In the genomic region with DNA sequence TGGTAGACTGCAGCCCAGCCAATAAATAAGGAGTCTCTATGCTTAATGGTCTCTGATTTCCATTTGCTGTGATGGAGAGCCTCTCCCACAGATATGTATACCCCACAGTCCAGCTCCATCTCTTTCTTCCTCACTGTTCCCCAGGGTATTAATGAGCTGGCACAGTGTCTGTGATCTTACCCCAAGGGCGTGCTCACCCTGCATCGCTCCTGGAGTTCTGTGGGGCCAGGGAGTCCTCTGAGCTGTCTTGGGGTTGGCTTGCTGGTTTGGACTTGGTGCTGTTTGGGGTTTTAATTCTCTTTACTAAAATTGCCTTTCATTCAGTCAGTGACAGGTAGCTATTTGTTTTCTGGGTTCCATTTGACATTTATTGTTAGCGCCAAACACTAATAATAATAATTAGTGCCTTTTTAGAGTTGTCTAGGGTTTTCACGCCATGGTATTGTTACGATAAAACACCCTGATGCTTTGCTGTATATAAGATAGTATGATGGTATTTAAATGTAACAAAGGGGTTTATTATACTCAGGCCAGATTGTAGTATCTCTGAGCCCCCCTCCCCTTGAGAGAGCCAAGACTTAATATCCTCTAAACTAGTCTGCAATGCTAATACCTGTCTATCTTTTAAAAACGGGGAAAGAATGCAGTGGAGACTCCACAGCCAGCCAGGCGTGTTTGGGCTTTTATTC, we compare ENCODE assay signal across 34 mouse cellular contexts. TPM values are rescaled to one million over a fixed set of nuclear protein-coding genes. Genes with fewer than 3 reads are reported as not detected.
"Had no signal": no experiment of that assay in that cellular context is flagged by ENCODE, and none has a peak within 500 bp of the region (broad histone marks: within the 10 kb centered on the region; RNA-seq: fewer than 3 reads in every experiment).

No protein-coding gene starts in this region.

- H3K36me3 ChIP-seq: kidney, embryonic 15.5 days; liver, embryonic 13.5 days; midbrain, embryonic 12.5 days; neural tube, embryonic 12.5 days had no signal

- H3K27me3 ChIP-seq: kidney, embryonic 15.5 days; liver, embryonic 13.5 days; midbrain, embryonic 12.5 days; neural tube, embryonic 12.5 days had no signal

- H3K27ac ChIP-seq: kidney, embryonic 15.5 days; left cerebral cortex, adult 2 months; liver, embryonic 13.5 days; macrophage; midbrain, embryonic 12.5 days; neural tube, embryonic 12.5 days; stomach, postnatal 0 days had no signal

- DNase-seq: kidney, adult 11 months; kidney, adult 8-10 months; kidney, postnatal 10 days; kidney, postnatal 36 days; layer of hippocampus, postnatal 36 days; liver, embryonic 13.5 days; lung, adult 2 months; lung, postnatal 14 days; right cerebral cortex, adult 18-20 months; right cerebral cortex, postnatal 14 days; right cerebral cortex, postnatal 4 days; thymus, adult 2 months; thymus, postnatal 14 days; thymus, postnatal 4 days had no signal

- H3K9me3 ChIP-seq: kidney, embryonic 15.5 days; liver, embryonic 13.5 days; midbrain, embryonic 12.5 days; neural tube, embryonic 12.5 days had no signal

- H3K4me1 ChIP-seq: kidney, embryonic 15.5 days; liver, embryonic 13.5 days; midbrain, embryonic 12.5 days; neural tube, embryonic 12.5 days had no signal

- ATAC-seq: midbrain, embryonic 16.5 days had no signal

- H3K4me2 ChIP-seq: kidney, embryonic 15.5 days; liver, embryonic 13.5 days; midbrain, embryonic 12.5 days; neural tube, embryonic 12.5 days had no signal

- H3K9ac ChIP-seq: kidney, embryonic 15.5 days; liver, embryonic 13.5 days; midbrain, embryonic 12.5 days; neural tube, embryonic 12.5 days had no signal

- H3K4me3 ChIP-seq: kidney, embryonic 15.5 days; left cerebral cortex, adult 2 months; liver, embryonic 13.5 days; midbrain, embryonic 12.5 days; myocyte; neural tube, embryonic 12.5 days had no signal

RNA-seq across cellular contexts. Expression of gene Gm11011, which starts 9.9 kb away (rescaled TPM):
- total RNA-seq: layer of hippocampus, adult 8-10 months; layer of hippocampus, postnatal 10 days; layer of hippocampus, postnatal 36 days; left cerebral cortex, adult 2 months; left cerebral cortex, postnatal 10 days; left cerebral cortex, postnatal 36 days; liver, adult 2 months; megakaryocyte-erythroid progenitor cell, adult 5-6 weeks; monocyte, adult 5-6 weeks had no signal
- polyA plus RNA-seq: kidney, embryonic 15.5 days; limb, embryonic 11.5 days; limb, embryonic 14.5 days; liver, adult 2 months; liver, embryonic 13.5 days; liver, embryonic 16.5 days; lung, adult 2 months; lung, embryonic 16.5 days; macrophage; midbrain, embryonic 12.5 days; midbrain, embryonic 16.5 days; myocyte; neural tube, embryonic 12.5 days; stomach, embryonic 14.5 days; stomach, postnatal 0 days; thymus, adult 2 months had no signal

RNA-seq across cellular contexts. Expression of gene Tshz2, which starts 55.2 kb away (rescaled TPM):
- total RNA-seq: megakaryocyte-erythroid progenitor cell, adult 5-6 weeks; monocyte, adult 5-6 weeks had no signal
- polyA plus RNA-seq: macrophage, myocyte had no signal
